In genomic region chr3:102071016-102071415, GRCm38 (mm10) we compare ENCODE assay signal across 21 mouse cellular contexts. TPM values are rescaled to one million over a fixed set of nuclear protein-coding genes. Genes with fewer than 3 reads are reported as not detected.
A peak's percentile ranks its signal among the peaks of the same experiment; 100 is the strongest.
DNase-seq lines count a peak whose midpoint lies in the region; ATAC-seq lines count a peak whose summit lies in the region.
"Had no signal": no experiment of that assay in that cellular context is flagged by ENCODE, and none has a peak within 500 bp of the region (broad histone marks: within the 10 kb centered on the region; RNA-seq: fewer than 3 reads in every experiment).

No protein-coding gene starts in this region.

- H3K9ac ChIP-seq in midbrain, embryonic 13.5 days (replicated peaks) = no peak overlapping the region
- H3K9ac ChIP-seq: embryonic facial prominence, embryonic 12.5 days; heart, embryonic 13.5 days; lung, embryonic 15.5 days; neural tube, embryonic 15.5 days had no signal

- H3K36me3 ChIP-seq in midbrain, embryonic 13.5 days = no peaks in the 10 kb centered on the region
- H3K36me3 ChIP-seq: embryonic facial prominence, embryonic 12.5 days; forebrain, embryonic 10.5 days; heart, embryonic 13.5 days; lung, embryonic 15.5 days; neural tube, embryonic 15.5 days had no signal

- no peak overlapping the region for H3K4me3 ChIP-seq in midbrain, embryonic 13.5 days (replicated peaks)
- H3K4me3 ChIP-seq: embryonic facial prominence, embryonic 12.5 days; forebrain, embryonic 10.5 days; heart, embryonic 13.5 days; lung, embryonic 15.5 days; neural tube, embryonic 15.5 days had no signal

- no peak overlapping the region for H3K4me2 ChIP-seq in midbrain, embryonic 13.5 days (replicated peaks)
- H3K4me2 ChIP-seq: embryonic facial prominence, embryonic 12.5 days; heart, embryonic 13.5 days; liver, embryonic 11.5 days; lung, embryonic 15.5 days; neural tube, embryonic 15.5 days had no signal

- intact Hi-C loops in left cerebral cortex, postnatal 4 days (cut with DNase I) = no loop called here
- intact Hi-C loops in heart, postnatal 36 days (cut with DNase I) = no loop called here

- no peaks in the 10 kb centered on the region for H3K9me3 ChIP-seq in midbrain, embryonic 13.5 days
- H3K9me3 ChIP-seq: embryonic facial prominence, embryonic 12.5 days; forebrain, embryonic 10.5 days; heart, embryonic 13.5 days; lung, embryonic 15.5 days; neural tube, embryonic 15.5 days had no signal

- ATAC-seq in midbrain, embryonic 13.5 days = no peak
- ATAC-seq: hindbrain, embryonic 16.5 days had no signal

- no peak overlapping the region for H3K27ac ChIP-seq in midbrain, embryonic 13.5 days
- H3K27ac ChIP-seq: embryonic facial prominence, embryonic 12.5 days; forebrain, embryonic 10.5 days; heart, embryonic 13.5 days; lung, embryonic 15.5 days; neural tube, embryonic 15.5 days had no signal

- peak; percentile 78 for DNase-seq in brain, adult 2 months (ENCODE audit: low read depth, low spot score)
- peak; percentile 28 to 60 for DNase-seq in frontal cortex, postnatal 14 days (ENCODE audit: low spot score in 2 of 2)
- DNase-seq in layer of hippocampus, postnatal 14 days (ENCODE audit: low spot score in 2 of 2) = peak; percentile 47 to 67
- peak; percentile 19 for DNase-seq in left cerebral cortex, postnatal 4 days
- DNase-seq in gastrocnemius, adult 18-20 months (ENCODE audit: low spot score) = no peak
- no peak for DNase-seq in kidney, postnatal 10 days
- DNase-seq in heart, postnatal 36 days = no peak
- DNase-seq: adrenal gland, adult 2 months; B cell, adult 2 months; cerebellum, postnatal 25 days; gastrocnemius, postnatal 36 days; kidney, adult 18-20 months had no signal

- WGBS in midbrain, embryonic 13.5 days = 98% methylated on average over 3 of the region's 3 CpGs

- H3K27me3 ChIP-seq in midbrain, embryonic 13.5 days = 0 out of 2 replicates have a peak, but pooled peaks cover 3% of the 10 kb centered on the region
- H3K27me3 ChIP-seq: embryonic facial prominence, embryonic 12.5 days; heart, embryonic 13.5 days; lung, embryonic 15.5 days; neural tube, embryonic 15.5 days had no signal

- H3K4me1 ChIP-seq in midbrain, embryonic 13.5 days (replicated peaks) = no peaks in the 10 kb centered on the region
- H3K4me1 ChIP-seq: embryonic facial prominence, embryonic 12.5 days; forebrain, embryonic 10.5 days; lung, embryonic 15.5 days; neural tube, embryonic 15.5 days had no signal

RNA-seq across cellular contexts. Expression of gene Casq2, which starts 15.2 kb away (rescaled TPM):
- total RNA-seq in layer of hippocampus, postnatal 14 days (2021) = 1 to 10 TPM; 1.2 to 1.3 TPM
- under 1 TPM; 0.44 to 0.89 TPM for total RNA-seq in left cerebral cortex, postnatal 4 days (2021)
- total RNA-seq in gastrocnemius, adult 18-20 months (2021) = 10 to 100 TPM; 35.5 to 40.5 TPM
- 0.19 and 0.31 TPM in 2 replicates for polyA plus RNA-seq in midbrain, embryonic 13.5 days (2015; fragmentation: Nextera tagmentation; extraction: Ambion mirVana)
- total RNA-seq in heart, postnatal 36 days (2021) = 1,000 to 10,000 TPM in 1 of 2 experiments, 100 to 1,000 TPM in 1; 876 to 1,038 TPM
- total RNA-seq: megakaryocyte, adult 5-6 weeks had no signal
- polyA plus RNA-seq: forebrain, embryonic 10.5 days had no signal

Comparison
In these comparisons a context has a peak if more than half of its experiments do, and no peak if none do; other contexts are left out.
1. DNase-seq: peak in brain, adult 2 months (single experiment), frontal cortex, postnatal 14 days (2 of 2), layer of hippocampus, postnatal 14 days (2 of 2) and left cerebral cortex, postnatal 4 days (single experiment); none in gastrocnemius, adult 18-20 months (single experiment), kidney, postnatal 10 days (single experiment) and heart, postnatal 36 days (0 of 2).
2. RNA of gene Casq2, which starts 15.2 kb away (total RNA-seq): 876 to 1,038 TPM in heart, postnatal 36 days; 35.5 to 40.5 TPM in gastrocnemius, adult 18-20 months, 1.2 to 1.3 TPM in layer of hippocampus, postnatal 14 days and 0.44 to 0.89 TPM in left cerebral cortex, postnatal 4 days; every median in the first group is over 10 times any median in the second.